Mouse (Mus musculus) stomach, embryonic 14.5 days (tissue): Measurements from ENCODE around the gene Zranb2. TPM values are rescaled to one million over a fixed set of nuclear protein-coding genes. Genes with fewer than 3 reads are reported as not detected.

Experiments used
- ATAC-seq: fragments of 200-750 bp; cut with Nextera tagmentation; 2 replicates; pipeline ENCODE4 v1.8.0; 2017; ENCODE audit warnings: low read depth, moderate TSS enrichment; ENCODE audit not compliant: insufficient number of reproducible peaks, insufficient read depth, low FRiP score
- H3K27ac ChIP-seq: fragments of 300-500 bp; sonication (generic); 2 replicates; pipeline ENCODE4 v1.5.1; 2014; ENCODE audit warnings: mild to moderate bottlenecking, low read length, moderate library complexity, mixed read lengths
- H3K27me3 ChIP-seq: fragments of 300-500 bp; sonication (generic); 2 replicates; pipeline ENCODE4 v1.6.1; 2014; ENCODE audit warnings: low read length, control low read depth, mixed read lengths; ENCODE audit not compliant: control insufficient read depth, insufficient read depth
- H3K36me3 ChIP-seq: fragments of 300-500 bp; sonication (generic); 2 replicates; pipeline ENCODE4 v1.6.1; 2014; ENCODE audit warnings: mild to moderate bottlenecking, control low read depth, low read length, moderate library complexity, mixed read lengths; ENCODE audit not compliant: control insufficient read depth, insufficient read depth
- H3K4me1 ChIP-seq: fragments of 300-500 bp; sonication (generic); 2 replicates; pipeline ENCODE4 v1.6.1; 2014; ENCODE audit warnings: low read length, control low read depth, mixed read lengths; ENCODE audit not compliant: control insufficient read depth, insufficient read depth
- H3K4me2 ChIP-seq: fragments of 300-500 bp; sonication (generic); replicated peaks from 2 replicates; pipeline ENCODE4 v1.6.1; 2014; ENCODE audit warnings: low read depth, low read length, control low read depth
- H3K4me3 ChIP-seq: fragments of 300-500 bp; sonication (generic); 2 replicates; pipeline ENCODE4 v1.5.1; 2014; ENCODE audit warnings: low read depth, low read length, control low read depth
- H3K9ac ChIP-seq: fragments of 300-500 bp; sonication (generic); replicated peaks from 2 replicates; pipeline ENCODE4 v1.6.1; 2014; ENCODE audit warnings: low read depth, mild to moderate bottlenecking, control low read depth, low read length, moderate library complexity, mixed read lengths
- H3K9me3 ChIP-seq: fragments of 300-500 bp; sonication (generic); 2 replicates; pipeline ENCODE4 v1.6.1; 2016; ENCODE audit warnings: low read depth, low read length, control low read depth; ENCODE audit not compliant: control insufficient read depth
- WGBS: fragments of 180-500 bp; shearing (Covaris S2); extraction: QIAGEN DNeasy Blood & Tissue Kit; methylation state at CpG from one replicate; pipeline ENCODE4 v1.1.7; 2014; 5-methylcytosine and 5-hydroxymethylcytosine counted together
- microRNA counts: library from miRNA; unstranded; fragments of <30 nt; microRNA quantifications from one replicate; lab custom pipeline; 2016
- microRNA-seq: library from miRNA; unstranded; fragments of <30 nt; microRNA quantifications from one replicate; pipeline ENCODE4, GENCODE M21; 2016
- polyA plus RNA-seq: library from polyadenylated mRNA; unstranded; fragments of >200 nt; fragmentation: Nextera tagmentation; extraction: Ambion mirVana; gene quantifications from 2 replicates; pipeline ENCODE4 v1.2.1, GENCODE M21; 2014

The Zranb2 gene
- polyA plus RNA-seq, 1 experiment from 2014 or later, result 113 TPM

DNA sequence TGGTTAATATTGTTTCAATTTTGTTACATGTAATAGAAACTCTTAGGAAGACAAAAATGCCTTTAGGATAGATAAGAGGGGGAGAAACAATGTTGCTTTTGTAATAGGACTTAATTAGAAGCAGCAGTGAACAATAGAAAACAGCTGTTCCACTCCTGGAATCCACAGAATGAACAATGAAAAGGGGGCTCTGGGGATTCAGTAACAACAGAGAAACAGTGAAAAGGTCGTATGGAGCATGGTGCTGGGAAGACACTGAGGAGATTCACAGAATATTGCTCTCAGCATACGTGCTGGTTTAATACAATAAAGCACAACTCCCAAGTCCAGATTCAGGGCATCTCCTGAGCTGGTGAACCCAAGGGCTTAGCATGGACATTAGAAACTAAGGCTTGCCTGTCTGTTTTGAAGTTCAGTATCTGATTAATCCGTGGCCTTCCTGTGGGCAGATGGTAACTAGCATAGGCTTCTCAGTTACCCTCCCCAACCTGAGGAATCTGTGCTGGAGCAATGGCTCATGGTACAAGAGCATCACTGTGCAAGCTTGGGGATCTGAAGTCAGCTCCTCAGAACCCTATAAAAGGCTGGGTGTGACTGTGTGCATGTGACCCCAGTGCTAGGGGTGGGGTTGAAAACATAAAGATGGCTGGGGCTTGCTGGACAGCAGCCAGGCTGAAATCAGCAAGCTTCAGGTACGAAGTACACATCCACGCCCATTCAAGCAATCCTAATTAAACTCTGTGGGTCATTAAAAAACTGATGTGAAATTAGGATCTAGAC is 48.9 kb downstream of the Zranb2 start:
- Histone ChIP-seq H3K4me1 (no peaks in the 10 kb centered on the region), H3K27ac (no peak overlapping the region), H3K4me3 (no peak overlapping the region), H3K9ac (no peak overlapping the region), H3K9me3 (no peaks in the 10 kb centered on the region), H3K27me3 (no peaks in the 10 kb centered on the region), H3K4me2 (no peak overlapping the region), H3K36me3 (no peaks in the 10 kb centered on the region)
- ATAC-seq, result no peak
- WGBS, result 68% methylated on average over 5 of the region's 5 CpGs

GRCm38 (mm10) chr3:157597837-157598379 is 63.9 kb downstream of the Zranb2 start:
- Histone ChIP-seq H3K36me3 (no peaks in the 10 kb centered on the region), H3K9ac (no peak overlapping the region), H3K27ac (no peak overlapping the region), H3K9me3 (no peaks in the 10 kb centered on the region), H3K4me2 (no peak overlapping the region), H3K4me1 (no peaks in the 10 kb centered on the region), H3K4me3 (no peak overlapping the region), H3K27me3 (no peaks in the 10 kb centered on the region)
- 82% methylated on average over 7 of the region's 7 CpGs for WGBS
- ATAC-seq, result no peak

MicroRNA genes within 50 kb of the gene (microRNA counts, 519-probe panel; counts per million panel counts)
- 2,429 counts per million, percentile 40 among the panel's probes with 10 or more counts for microRNA mmu-miR-186 (lab: Ali Mortazavi, UCI)

Small RNA genes lying within 50 kb of the gene (microRNA-seq; reads per million reads assigned to microRNA genes)
- 604 reads per million, percentile 68 among the genes with 10 or more reads in this experiment for gene Mir186

Other genes with a start within 250 kb of the Zranb2 start
- gene Ptger3, start 32.7 kb downstream of the Zranb2 start, polyA plus RNA-seq, result 10.0 and 13.9 TPM in 2 replicates